Comparison of ENCODE assay signal across 9 mouse cellular contexts in the genomic region with DNA sequence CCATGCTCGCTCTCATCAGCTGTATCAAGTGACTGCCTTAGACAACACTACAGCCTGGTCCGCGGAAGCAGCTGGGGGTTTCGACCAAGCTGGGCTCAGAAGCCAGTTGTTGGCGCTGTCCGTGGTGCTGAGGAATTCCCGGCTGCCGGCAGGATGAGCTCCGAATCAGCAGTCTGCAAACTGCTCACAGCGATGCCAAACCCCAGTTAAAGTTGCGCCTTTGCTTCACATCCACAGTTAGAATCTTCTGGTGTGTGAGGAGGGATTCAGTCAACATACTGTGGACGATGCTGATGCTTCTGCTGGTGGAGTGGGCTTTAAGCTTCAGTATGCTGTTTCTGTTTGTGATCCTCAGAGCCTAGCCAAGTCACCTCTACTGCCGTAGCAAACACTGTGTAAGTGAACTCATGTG. TPM values are rescaled to one million over a fixed set of nuclear protein-coding genes. Genes with fewer than 3 reads are reported as not detected.
DNase-seq lines count a peak whose midpoint lies in the region; ATAC-seq and TF ChIP-seq lines count a peak whose summit lies in the region.
"Had no signal": no experiment of that assay in that cellular context is flagged by ENCODE, and none has a peak within 500 bp of the region (broad histone marks: within the 10 kb centered on the region; RNA-seq: fewer than 3 reads in every experiment).

Gene Vwc2l, plus strand, starts transcription at position 61 of the 412 bp plus-strand sequence.

- no peaks in the 10 kb centered on the region for H3K9me3 ChIP-seq in forebrain, embryonic 11.5 days (ENCODE audit: control insufficient read depth, low read length)
- H3K9me3 ChIP-seq in hindbrain, postnatal 0 days (ENCODE audit: low read length): no peaks in the 10 kb centered on the region
- no peaks in the 10 kb centered on the region for H3K9me3 ChIP-seq in midbrain, embryonic 11.5 days (ENCODE audit: control insufficient read depth, low read length)

- DNase-seq in NIH3T3 (ENCODE audit: low read depth): peak; percentile 75
- peak; percentile 5 for DNase-seq in adrenal gland, adult 8-10 months
- DNase-seq in forebrain, embryonic 11.5 days (ENCODE audit: low spot score): peak; percentile 89
- peak; percentile 85 for DNase-seq in hindbrain, postnatal 0 days (ENCODE audit: low spot score)
- DNase-seq in layer of hippocampus, postnatal 36 days: peak; percentile 32 to 34
- peak; percentile 98 for DNase-seq in midbrain, embryonic 11.5 days (ENCODE audit: low spot score, missing footprints)
- DNase-seq in right cerebral cortex, postnatal 4 days: peak; percentile 67

- H3K4me3 ChIP-seq in forebrain, embryonic 11.5 days (ENCODE audit: low read depth, low read length): no peak within 1 kb of the TSS
- H3K4me3 ChIP-seq in hindbrain, postnatal 0 days (ENCODE audit: low read length): peak within 1 kb of the TSS; percentile 39
- H3K4me3 ChIP-seq in midbrain, embryonic 11.5 days (ENCODE audit: low read depth, low read length): peak within 1 kb of the TSS; percentile 0; the same call in 1 of the 2 replicates

- no peak within 1 kb of the TSS for H3K27ac ChIP-seq in forebrain, embryonic 11.5 days (ENCODE audit: low read depth, low read length)
- peak within 1 kb of the TSS; percentile 36; the same call in 1 of the 2 replicates for H3K27ac ChIP-seq in hindbrain, postnatal 0 days
- no peak within 1 kb of the TSS for H3K27ac ChIP-seq in midbrain, embryonic 11.5 days (ENCODE audit: low read depth, low read length)

- TF ChIP-seq CTCF in hindbrain, postnatal 0 days (IDR thresholded peaks at IDR 0.05; ENCODE audit: low read depth): peak; percentile 32; the same call in 1 of the 2 replicates

- H3K36me3 ChIP-seq in forebrain, embryonic 11.5 days (ENCODE audit: control insufficient read depth, insufficient read depth, low read length): no peaks in the 10 kb centered on the region
- no peaks in the 10 kb centered on the region for H3K36me3 ChIP-seq in hindbrain, postnatal 0 days (ENCODE audit: insufficient read depth, low read length)
- H3K36me3 ChIP-seq in midbrain, embryonic 11.5 days (ENCODE audit: control insufficient read depth, insufficient read depth, low read length): no peaks in the 10 kb centered on the region

- peak; percentile 49; the same call in 1 of the 2 replicates for ATAC-seq in forebrain, embryonic 11.5 days (replicated peaks; ENCODE audit: low FRiP score)
- peak; percentile 82 for ATAC-seq in hindbrain, postnatal 0 days
- ATAC-seq in midbrain, embryonic 11.5 days (ENCODE audit: low FRiP score): peak; percentile 78
- no peak for ATAC-seq in activated CD4-positive, CD25-positive, alpha-beta regulatory T cell, adult 4 months

- H3K27me3 ChIP-seq in forebrain, embryonic 11.5 days (ENCODE audit: control insufficient read depth, insufficient read depth, low read length): no peaks in the 10 kb centered on the region
- no peaks in the 10 kb centered on the region for H3K27me3 ChIP-seq in hindbrain, postnatal 0 days (ENCODE audit: insufficient read depth, low read length)
- H3K27me3 ChIP-seq in midbrain, embryonic 11.5 days (ENCODE audit: control insufficient read depth, insufficient read depth, low read length): no peaks in the 10 kb centered on the region

- WGBS in forebrain, embryonic 11.5 days: 8% methylated on average over 13 of the region's 13 CpGs
- WGBS in hindbrain, postnatal 0 days: 5% methylated on average over 13 of the region's 13 CpGs
- 7% methylated on average over 13 of the region's 13 CpGs for WGBS in midbrain, embryonic 11.5 days

- H3K9ac ChIP-seq in forebrain, embryonic 11.5 days (ENCODE audit: low read length): no peak within 1 kb of the TSS
- H3K9ac ChIP-seq in hindbrain, postnatal 0 days (replicated peaks; ENCODE audit: low read length): peak within 1 kb of the TSS; percentile 18; the same call in 1 of the 2 replicates
- no peak within 1 kb of the TSS for H3K9ac ChIP-seq in midbrain, embryonic 11.5 days (ENCODE audit: low read length)

- peak within 1 kb of the TSS; percentile 24; the same call in 1 of the 2 replicates for H3K4me2 ChIP-seq in forebrain, embryonic 11.5 days (ENCODE audit: low read depth, low read length, severe bottlenecking)
- H3K4me2 ChIP-seq in hindbrain, postnatal 0 days (ENCODE audit: low read depth, low read length): peak within 1 kb of the TSS; percentile 62
- H3K4me2 ChIP-seq in midbrain, embryonic 11.5 days: peak within 1 kb of the TSS; percentile 17

- H3K4me1 ChIP-seq in forebrain, embryonic 11.5 days (replicated peaks; ENCODE audit: control insufficient read depth, insufficient read depth, low read length): no peaks in the 10 kb centered on the region
- no peaks in the 10 kb centered on the region for H3K4me1 ChIP-seq in hindbrain, postnatal 0 days (ENCODE audit: insufficient read depth, low read length)
- no peaks in the 10 kb centered on the region for H3K4me1 ChIP-seq in midbrain, embryonic 11.5 days (ENCODE audit: control insufficient read depth, insufficient read depth, low read length)

RNA-seq across cellular contexts. Expression of gene Vwc2l, which starts in this region (rescaled TPM):
- total RNA-seq in adrenal gland, adult 8-10 months (2022): not detected
- polyA plus RNA-seq in forebrain, embryonic 11.5 days (2014; fragmentation: Nextera tagmentation; extraction: Ambion mirVana): 0.15 and 0.16 TPM in 2 replicates
- 9.7 and 15.6 TPM in 2 replicates for total RNA-seq in hindbrain, postnatal 0 days (2014; rRNA removed)
- polyA plus RNA-seq in hindbrain, postnatal 0 days (2015; fragmentation: Nextera tagmentation; extraction: Ambion mirVana): 7.1 TPM in 2 replicates
- total RNA-seq in layer of hippocampus, postnatal 36 days (2021): 1 to 10 TPM; 5.3 to 5.4 TPM
- 1.0 and 1.1 TPM in 2 replicates for polyA plus RNA-seq in midbrain, embryonic 11.5 days (2014; fragmentation: Nextera tagmentation; extraction: Ambion mirVana)
- not detected for polyA plus RNA-seq in activated CD4-positive, CD25-positive, alpha-beta regulatory T cell, adult 4 months (2017; shearing (Covaris generic))
- polyA plus RNA-seq: gonadal fat pad, adult 2 months had no signal

Comparison
In these comparisons a context has a peak if more than half of its experiments do, and no peak if none do; other contexts are left out.
1. RNA of gene Vwc2l (total RNA-seq): 9.7 to 15.6 TPM in hindbrain, postnatal 0 days and 5.3 to 5.4 TPM in layer of hippocampus, postnatal 36 days; not detected in adrenal gland, adult 8-10 months; every median in the first group is over 4 times any median in the second.
2. Peak in DNase-seq in adrenal gland, adult 8-10 months; RNA of the gene not detected or under 1 TPM.
3. Peak in DNase-seq, ATAC-seq and H3K4me2 ChIP-seq in forebrain, embryonic 11.5 days; RNA of the gene not detected or under 1 TPM.
4. DNase-seq: peak in every context shown above with its lines; median percentile 98 in midbrain, embryonic 11.5 days; 89 in forebrain, embryonic 11.5 days; 85 in hindbrain, postnatal 0 days; 75 in NIH3T3; 67 in right cerebral cortex, postnatal 4 days; 33 in layer of hippocampus, postnatal 36 days; 5 in adrenal gland, adult 8-10 months.
5. Peak in every context shown above with its lines, with median percentiles within 50 percentile points of each other: H3K4me2 ChIP-seq.